Mouse (Mus musculus) heart, embryonic 13.5 days (tissue): ENCODE data around the gene Bcdin3d. TPM values are rescaled to one million over a fixed set of nuclear protein-coding genes. Genes with fewer than 3 reads are reported as not detected.

Source experiments
- ATAC-seq: fragments of 200-750 bp; cut with Nextera tagmentation; 2 replicates; pipeline ENCODE4 v1.8.0; 2017; ENCODE audit warnings: moderate TSS enrichment; ENCODE audit not compliant: insufficient number of reproducible peaks, low FRiP score, low TSS enrichment; ENCODE audit errors: extremely low read depth
- H3K27ac ChIP-seq: fragments of 300-500 bp; sonication (generic); replicated peaks from 2 replicates; pipeline ENCODE4 v1.5.1; 2015; ENCODE audit warnings: moderate library complexity, mild to moderate bottlenecking, inconsistent platforms
- H3K27me3 ChIP-seq: fragments of 300-500 bp; sonication (generic); replicated peaks from 2 replicates; pipeline ENCODE4 v1.6.1; 2015; ENCODE audit warnings: mild to moderate bottlenecking, inconsistent platforms
- H3K36me3 ChIP-seq: fragments of 300-500 bp; sonication (generic); 2 replicates; pipeline ENCODE4 v1.6.1; 2015; ENCODE audit warnings: mild to moderate bottlenecking, inconsistent platforms
- H3K4me1 ChIP-seq: fragments of 300-500 bp; sonication (generic); 2 replicates; pipeline ENCODE4 v1.6.1; 2015; ENCODE audit warnings: inconsistent platforms
- H3K4me2 ChIP-seq: fragments of 300-500 bp; sonication (generic); 2 replicates; pipeline ENCODE4 v1.6.1; 2015; ENCODE audit warnings: inconsistent platforms, mild to moderate bottlenecking, moderate library complexity
- H3K4me3 ChIP-seq: fragments of 300-500 bp; sonication (generic); 2 replicates; pipeline ENCODE4 v1.5.1; 2015; ENCODE audit warnings: moderate library complexity, mild to moderate bottlenecking, inconsistent platforms
- H3K9ac ChIP-seq: fragments of 300-500 bp; sonication (generic); 2 replicates; pipeline ENCODE4 v1.6.1; 2015; ENCODE audit warnings: inconsistent platforms, mild to moderate bottlenecking, moderate library complexity
- H3K9me3 ChIP-seq: fragments of 300-500 bp; sonication (generic); 2 replicates; pipeline ENCODE4 v1.6.1; 2016; ENCODE audit warnings: inconsistent platforms
- WGBS: fragments of 180-500 bp; shearing (Covaris S2); methylation state at CpG from one replicate; pipeline ENCODE4 v1.1.7; 2015; ENCODE audit warnings: mixed read lengths; 5-methylcytosine and 5-hydroxymethylcytosine counted together
- polyA plus RNA-seq: library from polyadenylated mRNA; unstranded; fragments of >200 nt; fragmentation: Nextera tagmentation; extraction: Ambion mirVana; gene quantifications from 2 replicates; pipeline ENCODE4 v1.2.1, GENCODE M21; 2015

Gene Bcdin3d
- polyA plus RNA-seq, 1 experiment from 2014 or later, result 10.5 TPM

GRCm38 (mm10) chr15:99420521-99421014 lies 54.0 kb downstream of the Bcdin3d start:
- H3K4me2 ChIP-seq, result peak overlapping the region; percentile 56
- no peaks in the 10 kb centered on the region for H3K9me3 ChIP-seq
- H3K4me1 ChIP-seq, result peaks cover 45% of the 10 kb centered on the region
- H3K27ac ChIP-seq, result peak overlapping the region; percentile 94
- peak; percentile 28; the same call in 1 of the 2 replicates for ATAC-seq
- H3K27me3 ChIP-seq, result no peaks in the 10 kb centered on the region
- 18% methylated on average over 12 of the region's 12 CpGs for WGBS
- H3K36me3 ChIP-seq, result peaks cover 40% of the 10 kb centered on the region
- peak overlapping the region; percentile 62 for H3K9ac ChIP-seq
- peak overlapping the region; percentile 29 for H3K4me3 ChIP-seq

- H3K27me3 ChIP-seq, result no peaks in the 10 kb centered on the region
- peak overlapping the region; percentile 62 for H3K9ac ChIP-seq
- ATAC-seq, result no peak
- peaks cover 35% of the 10 kb centered on the region for H3K36me3 ChIP-seq
- whole genome bisulfite sequencing, result 36% methylated on average over 5 of the region's 5 CpGs
- H3K9me3 ChIP-seq, result no peaks in the 10 kb centered on the region
- H3K4me1 ChIP-seq, result peaks cover 45% of the 10 kb centered on the region
- H3K4me3 ChIP-seq, result no peak overlapping the region
- H3K4me2 ChIP-seq, result peak overlapping the region; percentile 56
- peak overlapping the region; percentile 94 for H3K27ac ChIP-seq
Measured at GRCm38 (mm10) chr15:99420101-99420500, 54.4 kb downstream of the Bcdin3d start.

Other genes starting within 250 kb of the Bcdin3d start
- 0.19 and 0.45 TPM in 2 replicates for gene Kcnh3, start 249.9 kb downstream of the Bcdin3d start, polyA plus RNA-seq
- gene Mcrs1, start 222.8 kb downstream of the Bcdin3d start, polyA plus RNA-seq, result 149 TPM in 2 replicates
- 37.4 and 41.5 TPM in 2 replicates for gene Prpf40b, start 179.6 kb downstream of the Bcdin3d start, polyA plus RNA-seq
- 0.40 and 0.52 TPM in 2 replicates for gene Fam186b, start 178.8 kb downstream of the Bcdin3d start, polyA plus RNA-seq
- gene Fmnl3, start 104.2 kb downstream of the Bcdin3d start, polyA plus RNA-seq, result 12.9 and 13.0 TPM in 2 replicates
- 248 and 251 TPM in 2 replicates for gene Tmbim6, start 81.8 kb downstream of the Bcdin3d start, polyA plus RNA-seq
- 6.8 and 7.7 TPM in 2 replicates for gene Nckap5l, start 17.0 kb downstream of the Bcdin3d start, polyA plus RNA-seq
- 0.12 and 0.22 TPM in 2 replicates for gene Faim2, start 53.4 kb upstream of the Bcdin3d start, polyA plus RNA-seq
- gene Aqp2, start 104.3 kb upstream of the Bcdin3d start, polyA plus RNA-seq, result not detected in 2 replicates
- gene Aqp5, start 116.1 kb upstream of the Bcdin3d start, polyA plus RNA-seq, result 0.43 and 0.67 TPM in 2 replicates
- gene Aqp6, start 126.7 kb upstream of the Bcdin3d start, polyA plus RNA-seq, result not detected in 2 replicates
- gene Racgap1, start 176.9 kb upstream of the Bcdin3d start, polyA plus RNA-seq, result 119 and 125 TPM in 2 replicates
- 1.6 and 1.8 TPM in 2 replicates for gene Asic1, start 195.6 kb upstream of the Bcdin3d start, polyA plus RNA-seq
- 22.1 and 22.3 TPM in 2 replicates for gene Smarcd1, start 227.4 kb upstream of the Bcdin3d start, polyA plus RNA-seq
- not detected in 2 replicates for gene Gm17349, start 230.8 kb upstream of the Bcdin3d start, polyA plus RNA-seq
- 1.3 and 1.8 TPM in 2 replicates for gene Gpd1, start 242.8 kb upstream of the Bcdin3d start, polyA plus RNA-seq